Mouse (Mus musculus): ENCODE measurements around the gene Arid1a.
"Not testable (repeated sequence)": the region's sequence is repeated elsewhere in the genome, so short reads cannot be mapped to it uniquely, and the experiment has no call there.

Arid1a gene

GRCm38 (mm10) chr4:133674331-133674695 lies 82.3 kb downstream of the Arid1a start:
- DNase-seq (ENCODE audit: low spot score in 2 of 2), result no peak

- DNase-seq (ENCODE audit: low spot score in 2 of 2), result no peak
Measured at GRCm38 (mm10) chr4:133673666-133674330, 82.8 kb downstream of the Arid1a start.

- DNase-seq (ENCODE audit: low spot score in 2 of 2), result no peak
Measured at GRCm38 (mm10) chr4:133672845-133673647, 83.5 kb downstream of the Arid1a start.

- peak; percentile 92 to 95 for DNase-seq (ENCODE audit: low spot score in 2 of 2)
Measured at GRCm38 (mm10) chr4:133671881-133672844, 84.4 kb downstream of the Arid1a start, which contains the start of gene Pigv. Pigv (minus strand) TSS chr4:133672647.

GRCm38 (mm10) chr4:133671184-133671880 lies 85.2 kb downstream of the Arid1a start:
- peak; percentile 72 to 83 for DNase-seq (ENCODE audit: low spot score in 2 of 2)

GRCm38 (mm10) chr4:133669652-133670210 lies 86.8 kb downstream of the Arid1a start:
- DNase-seq (ENCODE audit: low spot score in 2 of 2), result no peak

- DNase-seq (ENCODE audit: low spot score in 2 of 2), result no peak
Measured at GRCm38 (mm10) chr4:133668537-133668936, 88.0 kb downstream of the Arid1a start.

- DNase-seq (ENCODE audit: low spot score in 2 of 2), result no peak
Measured at GRCm38 (mm10) chr4:133666199-133666598, 90.4 kb downstream of the Arid1a start.

- DNase-seq (ENCODE audit: low spot score in 2 of 2), result no peak
Measured at GRCm38 (mm10) chr4:133665118-133665517, 91.5 kb downstream of the Arid1a start.

GRCm38 (mm10) chr4:133662945-133663344 lies 93.6 kb downstream of the Arid1a start:
- no peak for DNase-seq (ENCODE audit: low spot score in 2 of 2)

- DNase-seq (ENCODE audit: low spot score in 2 of 2), result no peak
Measured at GRCm38 (mm10) chr4:133662421-133662820, 94.1 kb downstream of the Arid1a start.

- DNase-seq (ENCODE audit: low spot score in 2 of 2), result peak; percentile 75 to 77
Measured at GRCm38 (mm10) chr4:133660193-133661155, 96.1 kb downstream of the Arid1a start.

GRCm38 (mm10) chr4:133659497-133660192 lies 96.9 kb downstream of the Arid1a start:
- peak in 1 of 2 experiments; percentile 57 for DNase-seq (ENCODE audit: low spot score in 2 of 2)

- no peak for DNase-seq (ENCODE audit: low spot score in 2 of 2)
Measured at GRCm38 (mm10) chr4:133658729-133659128, 97.8 kb downstream of the Arid1a start.

- no peak for DNase-seq (ENCODE audit: low spot score in 2 of 2)
Measured at GRCm38 (mm10) chr4:133657829-133658458, 98.6 kb downstream of the Arid1a start.

GRCm38 (mm10) chr4:133656997-133657396 lies 99.6 kb downstream of the Arid1a start:
- no peak for DNase-seq (ENCODE audit: low spot score in 2 of 2)

- no peak for DNase-seq (ENCODE audit: low spot score in 2 of 2)
Measured at GRCm38 (mm10) chr4:133656294-133656693, 100.3 kb downstream of the Arid1a start.

GRCm38 (mm10) chr4:133654070-133654469 lies 102.5 kb downstream of the Arid1a start:
- not testable (repeated sequence) for DNase-seq (ENCODE audit: low spot score in 2 of 2)

- no peak for DNase-seq (ENCODE audit: low spot score in 2 of 2)
Measured at GRCm38 (mm10) chr4:133652746-133653145, 103.8 kb downstream of the Arid1a start.
